Mouse (Mus musculus): Measurements from ENCODE around the gene Rhbdf1.

DNA sequence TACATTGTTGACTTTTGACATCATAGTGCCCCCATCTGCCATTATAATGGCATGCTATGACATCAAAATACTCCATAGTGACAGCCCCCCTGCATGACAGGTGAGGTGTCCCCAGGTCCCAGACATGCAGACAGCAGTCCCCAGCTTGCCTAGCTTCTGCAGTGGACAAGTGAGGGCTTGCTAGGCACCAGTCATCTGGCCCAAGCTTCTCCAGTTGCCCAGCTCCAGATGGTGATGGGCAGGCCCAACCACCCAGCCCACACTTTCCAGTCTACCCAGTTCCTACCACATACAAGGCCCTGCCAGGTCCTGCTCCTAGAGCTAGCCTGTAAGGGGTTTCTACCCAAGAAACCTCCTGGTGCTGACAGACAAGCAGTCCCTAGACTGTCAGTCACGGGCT, 43.6 kb downstream of the Rhbdf1 start:
- no peak for TF ChIP-seq POLR2A (IDR thresholded peaks at IDR 0.05; ENCODE audit: borderline replicate concordance, extremely low read depth, low read depth, low read length)
- no peak for TF ChIP-seq CTCF (IDR thresholded peaks at IDR 0.05; ENCODE audit: insufficient read depth, low read length)
